Mouse (Mus musculus) spleen, postnatal 14 days (tissue): Measurements from ENCODE around the gene C2cd4c.

Source experiments
- DNase-seq, 2 experiments: peaks; one replicate each; pipeline ENCODE4 v3.0.0; 2021 to 2022; ENCODE audit warnings: low spot score in 2 of 2

Gene C2cd4c

GRCm38 (mm10) chr10:79578891-79579290 lies 34.9 kb downstream of the C2cd4c start:
- DNase-seq: no peak

GRCm38 (mm10) chr10:79578276-79578675 lies 35.5 kb downstream of the C2cd4c start:
- no peak for DNase-seq

- DNase-seq: no peak
Measured at GRCm38 (mm10) chr10:79577376-79577775, 36.4 kb downstream of the C2cd4c start.

- DNase-seq: no peak
Measured at GRCm38 (mm10) chr10:79575754-79576153, 38.1 kb downstream of the C2cd4c start.

GRCm38 (mm10) chr10:79574796-79575195 lies 39.0 kb downstream of the C2cd4c start:
- no peak for DNase-seq

- DNase-seq: no peak
Measured at GRCm38 (mm10) chr10:79574350-79574749, 39.5 kb downstream of the C2cd4c start.

- no peak for DNase-seq
Measured at GRCm38 (mm10) chr10:79573611-79574010, 40.2 kb downstream of the C2cd4c start.

GRCm38 (mm10) chr10:79571314-79571713 lies 42.5 kb downstream of the C2cd4c start:
- no peak for DNase-seq

DNA sequence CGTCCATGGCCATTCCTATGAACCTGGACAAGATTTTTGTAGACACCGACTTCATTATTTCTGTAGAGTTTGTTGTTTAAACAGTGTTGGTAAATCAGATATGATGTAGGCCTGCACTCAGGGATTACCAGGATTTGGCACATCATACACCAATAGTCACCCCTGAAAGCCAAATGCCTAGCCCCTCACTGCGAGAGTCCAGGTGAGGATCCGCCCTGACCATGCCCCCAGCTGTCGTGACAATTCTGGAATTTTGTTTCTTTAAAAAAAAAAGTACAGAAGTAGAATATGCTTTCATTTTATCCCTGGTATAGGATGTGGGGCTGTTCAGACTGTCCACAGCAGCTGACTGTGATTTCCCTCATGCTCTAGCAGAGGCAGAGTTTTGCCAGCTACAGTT lies 43.9 kb downstream of the C2cd4c start:
- no peak for DNase-seq

GRCm38 (mm10) chr10:79559716-79560115 lies 54.1 kb downstream of the C2cd4c start:
- no peak for DNase-seq

- no peak for DNase-seq
Measured at GRCm38 (mm10) chr10:79557496-79557895, 56.3 kb downstream of the C2cd4c start.

- DNase-seq: no peak
Measured at GRCm38 (mm10) chr10:79556951-79557350, 56.9 kb downstream of the C2cd4c start.
